16 mouse cellular contexts compared by ENCODE assay signal in the genomic region with DNA sequence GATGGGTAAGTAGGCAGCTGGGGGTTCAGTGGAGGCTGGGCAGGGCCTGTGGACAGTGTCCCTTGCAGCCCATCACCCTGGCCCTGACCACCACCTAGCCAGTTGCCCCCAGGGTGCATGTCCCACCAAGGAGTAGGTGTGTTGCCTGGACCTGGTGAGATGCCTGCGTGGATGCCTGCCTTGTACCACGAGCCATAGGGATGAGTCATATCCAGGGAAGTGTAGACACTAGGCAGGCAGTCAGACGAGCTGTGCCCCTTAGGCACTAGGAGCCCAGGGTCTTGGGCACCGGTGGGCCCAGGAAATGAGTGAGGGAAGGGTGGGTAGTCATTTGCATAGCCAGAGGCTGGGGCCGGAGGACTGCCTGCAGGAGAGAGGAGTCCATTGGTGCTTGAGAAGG. TPM values are rescaled to one million over a fixed set of nuclear protein-coding genes. Genes with fewer than 3 reads are reported as not detected.
DNase-seq lines count a peak whose midpoint lies in the region; ATAC-seq and TF ChIP-seq lines count a peak whose summit lies in the region.
"Had no signal": no experiment of that assay in that cellular context is flagged by ENCODE, and none has a peak within 500 bp of the region (broad histone marks: within the 10 kb centered on the region; RNA-seq: fewer than 3 reads in every experiment).

No protein-coding gene starts in this region.

- H3K9ac ChIP-seq in lung, embryonic 15.5 days = 0 out of 2 replicates have a peak overlapping the region, but pooled peaks have one; percentile 31
- no peak overlapping the region for H3K9ac ChIP-seq in lung, postnatal 0 days (replicated peaks; ENCODE audit: low read depth)
- 0 out of 2 replicates have a peak overlapping the region, but pooled peaks have one; percentile 2 for H3K9ac ChIP-seq in embryonic facial prominence, embryonic 12.5 days
- 0 out of 2 replicates have a peak overlapping the region, but pooled peaks have one; percentile 3 for H3K9ac ChIP-seq in neural tube, embryonic 12.5 days
- H3K9ac ChIP-seq: liver, postnatal 0 days; midbrain, embryonic 12.5 days had no signal

- DNase-seq in heart, embryonic 10.5 days (ENCODE audit: low spot score) = no peak
- DNase-seq in heart, adult 11 months = no peak
- DNase-seq in lung, postnatal 0 days (ENCODE audit: low spot score) = no peak
- DNase-seq in adrenal gland, postnatal 25 days = no peak
- no peak for DNase-seq in cerebellum, postnatal 25 days
- DNase-seq: cerebellum, postnatal 14 days; kidney, adult 8-10 months; liver, postnatal 0 days; thymus, adult 18-20 months had no signal

- WGBS in heart, embryonic 10.5 days = 7% methylated on average over 5 of the region's 5 CpGs
- 30% methylated on average over 5 of the region's 5 CpGs for WGBS in lung, embryonic 15.5 days
- WGBS in lung, postnatal 0 days = 27% methylated on average over 5 of the region's 5 CpGs
- WGBS in embryonic facial prominence, embryonic 12.5 days = 23% methylated on average over 5 of the region's 5 CpGs
- WGBS in neural tube, embryonic 12.5 days = 15% methylated on average over 5 of the region's 5 CpGs

- TF ChIP-seq EP300 in lung, postnatal 0 days (IDR thresholded peaks at IDR 0.05) = no peak

- no peaks in the 10 kb centered on the region for H3K9me3 ChIP-seq in heart, embryonic 10.5 days
- no peaks in the 10 kb centered on the region for H3K9me3 ChIP-seq in lung, embryonic 15.5 days
- H3K9me3 ChIP-seq in lung, postnatal 0 days (ENCODE audit: low read length) = no peaks in the 10 kb centered on the region
- no peaks in the 10 kb centered on the region for H3K9me3 ChIP-seq in embryonic facial prominence, embryonic 12.5 days
- H3K9me3 ChIP-seq in neural tube, embryonic 12.5 days = no peaks in the 10 kb centered on the region
- H3K9me3 ChIP-seq: midbrain, embryonic 12.5 days had no signal

- TF ChIP-seq CTCF in lung, postnatal 0 days (IDR thresholded peaks at IDR 0.05) = no peak

- H3K4me2 ChIP-seq in lung, embryonic 15.5 days = peak overlapping the region; percentile 50; the same call in 1 of the 2 replicates
- H3K4me2 ChIP-seq in lung, postnatal 0 days (replicated peaks; ENCODE audit: low read depth, low read length) = no peak overlapping the region
- peak overlapping the region; percentile 39; the same call in 1 of the 2 replicates for H3K4me2 ChIP-seq in embryonic facial prominence, embryonic 12.5 days (replicated peaks)
- H3K4me2 ChIP-seq in neural tube, embryonic 12.5 days (replicated peaks) = peak overlapping the region; percentile 49

- peak overlapping the region; percentile 46 for H3K4me3 ChIP-seq in heart, embryonic 10.5 days
- H3K4me3 ChIP-seq in lung, embryonic 15.5 days = no peak overlapping the region
- H3K4me3 ChIP-seq in lung, postnatal 0 days (ENCODE audit: low read depth, low read length) = no peak overlapping the region
- H3K4me3 ChIP-seq in embryonic facial prominence, embryonic 12.5 days = 0 out of 2 replicates have a peak overlapping the region, but pooled peaks have one; percentile 23
- H3K4me3 ChIP-seq in neural tube, embryonic 12.5 days = no peak overlapping the region
- H3K4me3 ChIP-seq: erythroblast, embryonic 14.5 days had no signal

- H3K4me1 ChIP-seq in heart, embryonic 10.5 days = peaks cover 54% of the 10 kb centered on the region
- peaks cover 49% of the 10 kb centered on the region for H3K4me1 ChIP-seq in lung, embryonic 15.5 days
- H3K4me1 ChIP-seq in lung, postnatal 0 days (ENCODE audit: insufficient read depth, low read depth, low read length) = peaks cover 11% of the 10 kb centered on the region
- peaks cover 39% of the 10 kb centered on the region for H3K4me1 ChIP-seq in embryonic facial prominence, embryonic 12.5 days
- H3K4me1 ChIP-seq in neural tube, embryonic 12.5 days = peaks cover 35% of the 10 kb centered on the region

- no peak for ATAC-seq in lung, embryonic 15.5 days (ENCODE audit: borderline replicate concordance, extremely low read depth, low FRiP score, low TSS enrichment)
- ATAC-seq in lung, postnatal 0 days = no peak
- ATAC-seq in embryonic facial prominence, embryonic 12.5 days (ENCODE audit: insufficient number of reproducible peaks, insufficient read depth, low FRiP score, low TSS enrichment) = no peak
- ATAC-seq in neural tube, embryonic 12.5 days (ENCODE audit: low FRiP score, low read depth) = no peak
- ATAC-seq: liver, postnatal 0 days had no signal

- no peaks in the 10 kb centered on the region for H3K36me3 ChIP-seq in heart, embryonic 10.5 days
- H3K36me3 ChIP-seq in lung, embryonic 15.5 days = no peaks in the 10 kb centered on the region
- no peaks in the 10 kb centered on the region for H3K36me3 ChIP-seq in lung, postnatal 0 days (ENCODE audit: insufficient read depth, low read length)
- no peaks in the 10 kb centered on the region for H3K36me3 ChIP-seq in embryonic facial prominence, embryonic 12.5 days
- no peaks in the 10 kb centered on the region for H3K36me3 ChIP-seq in neural tube, embryonic 12.5 days
- H3K36me3 ChIP-seq: midbrain, embryonic 12.5 days had no signal

- H3K27ac ChIP-seq in heart, embryonic 10.5 days = peak overlapping the region; percentile 38
- H3K27ac ChIP-seq in lung, embryonic 15.5 days = no peak overlapping the region
- H3K27ac ChIP-seq in lung, postnatal 0 days (ENCODE audit: low read length) = no peak overlapping the region
- H3K27ac ChIP-seq in embryonic facial prominence, embryonic 12.5 days = no peak overlapping the region
- no peak overlapping the region for H3K27ac ChIP-seq in neural tube, embryonic 12.5 days
- H3K27ac ChIP-seq: midbrain, embryonic 12.5 days had no signal

- H3K27me3 ChIP-seq in heart, embryonic 10.5 days (ENCODE audit: insufficient read depth, poor library complexity, severe bottlenecking) = peaks cover 56% of the 10 kb centered on the region
- H3K27me3 ChIP-seq in lung, embryonic 15.5 days = peaks cover 26% of the 10 kb centered on the region
- peaks cover 12% of the 10 kb centered on the region; the same call in 1 of the 2 replicates for H3K27me3 ChIP-seq in lung, postnatal 0 days (replicated peaks; ENCODE audit: insufficient read depth, low read length)
- H3K27me3 ChIP-seq in embryonic facial prominence, embryonic 12.5 days = peaks cover 17% of the 10 kb centered on the region
- H3K27me3 ChIP-seq in neural tube, embryonic 12.5 days (replicated peaks) = peaks cover 31% of the 10 kb centered on the region

RNA-seq across cellular contexts. Expression of a gene that starts 8.1 kb away (rescaled TPM):
- polyA plus RNA-seq in heart, embryonic 10.5 days (2016; fragmentation: Nextera tagmentation; extraction: Ambion mirVana) = 0.37 and 1.5 TPM in 2 replicates
- polyA plus RNA-seq in lung, embryonic 15.5 days (2015; fragmentation: Nextera tagmentation; extraction: Ambion mirVana) = 0.48 and 0.55 TPM in 2 replicates
- not detected in 2 replicates for polyA plus RNA-seq in lung, postnatal 0 days (2015; fragmentation: Nextera tagmentation; extraction: Ambion mirVana)
- 8.5 and 9.4 TPM in 2 replicates for polyA plus RNA-seq in embryonic facial prominence, embryonic 12.5 days (2016; fragmentation: Nextera tagmentation; extraction: Ambion mirVana)
- polyA plus RNA-seq in neural tube, embryonic 12.5 days (2016; fragmentation: Nextera tagmentation; extraction: Ambion mirVana) = 0.57 and 0.81 TPM in 2 replicates
- total RNA-seq in adrenal gland, postnatal 25 days (2021) = 0.15 TPM in 1 of 2 replicates, not detected in the other
- total RNA-seq: granulocyte monocyte progenitor cell, adult 5-6 weeks; hematopoietic stem cell, adult 5-6 weeks had no signal
- polyA plus RNA-seq: erythroblast, embryonic 14.5 days; liver, postnatal 0 days had no signal

RNA-seq across cellular contexts. Expression of a gene that starts 8.3 kb away (rescaled TPM):
- polyA plus RNA-seq in heart, embryonic 10.5 days (2016; fragmentation: Nextera tagmentation; extraction: Ambion mirVana) = 87.7 and 96.4 TPM in 2 replicates
- polyA plus RNA-seq in lung, embryonic 15.5 days (2015; fragmentation: Nextera tagmentation; extraction: Ambion mirVana) = 91.1 and 92.0 TPM in 2 replicates
- polyA plus RNA-seq in lung, postnatal 0 days (2015; fragmentation: Nextera tagmentation; extraction: Ambion mirVana) = 16.2 and 17.0 TPM in 2 replicates
- 78.4 and 89.3 TPM in 2 replicates for polyA plus RNA-seq in embryonic facial prominence, embryonic 12.5 days (2016; fragmentation: Nextera tagmentation; extraction: Ambion mirVana)
- 51.3 and 53.2 TPM in 2 replicates for polyA plus RNA-seq in neural tube, embryonic 12.5 days (2016; fragmentation: Nextera tagmentation; extraction: Ambion mirVana)
- 14.4 and 24.0 TPM in 2 replicates for total RNA-seq in adrenal gland, postnatal 25 days (2021)

RNA-seq across cellular contexts. Expression of a gene that starts 27.3 kb away (rescaled TPM):
- 80.5 and 94.3 TPM in 2 replicates for polyA plus RNA-seq in heart, embryonic 10.5 days (2016; fragmentation: Nextera tagmentation; extraction: Ambion mirVana)
- polyA plus RNA-seq in lung, embryonic 15.5 days (2015; fragmentation: Nextera tagmentation; extraction: Ambion mirVana) = 100 and 106 TPM in 2 replicates
- polyA plus RNA-seq in lung, postnatal 0 days (2015; fragmentation: Nextera tagmentation; extraction: Ambion mirVana) = 46.1 and 48.3 TPM in 2 replicates
- 113 and 114 TPM in 2 replicates for polyA plus RNA-seq in embryonic facial prominence, embryonic 12.5 days (2016; fragmentation: Nextera tagmentation; extraction: Ambion mirVana)
- 90.4 and 94.9 TPM in 2 replicates for polyA plus RNA-seq in neural tube, embryonic 12.5 days (2016; fragmentation: Nextera tagmentation; extraction: Ambion mirVana)
- total RNA-seq in adrenal gland, postnatal 25 days (2021) = 72.4 and 77.8 TPM in 2 replicates

RNA-seq across cellular contexts. Expression of a gene that starts 32.9 kb away (rescaled TPM):
- polyA plus RNA-seq in heart, embryonic 10.5 days (2016; fragmentation: Nextera tagmentation; extraction: Ambion mirVana) = 260 and 282 TPM in 2 replicates
- 368 and 401 TPM in 2 replicates for polyA plus RNA-seq in lung, embryonic 15.5 days (2015; fragmentation: Nextera tagmentation; extraction: Ambion mirVana)
- polyA plus RNA-seq in lung, postnatal 0 days (2015; fragmentation: Nextera tagmentation; extraction: Ambion mirVana) = 457 and 467 TPM in 2 replicates
- 433 and 448 TPM in 2 replicates for polyA plus RNA-seq in embryonic facial prominence, embryonic 12.5 days (2016; fragmentation: Nextera tagmentation; extraction: Ambion mirVana)
- polyA plus RNA-seq in neural tube, embryonic 12.5 days (2016; fragmentation: Nextera tagmentation; extraction: Ambion mirVana) = 373 and 404 TPM in 2 replicates
- 379 TPM in 2 replicates for total RNA-seq in adrenal gland, postnatal 25 days (2021)

RNA-seq across cellular contexts. Expression of a gene that starts 47.1 kb away (rescaled TPM):
- polyA plus RNA-seq in heart, embryonic 10.5 days (2016; fragmentation: Nextera tagmentation; extraction: Ambion mirVana) = 5.7 and 7.6 TPM in 2 replicates
- 10.6 TPM in 2 replicates for polyA plus RNA-seq in lung, embryonic 15.5 days (2015; fragmentation: Nextera tagmentation; extraction: Ambion mirVana)
- polyA plus RNA-seq in lung, postnatal 0 days (2015; fragmentation: Nextera tagmentation; extraction: Ambion mirVana) = 7.3 and 8.6 TPM in 2 replicates
- polyA plus RNA-seq in embryonic facial prominence, embryonic 12.5 days (2016; fragmentation: Nextera tagmentation; extraction: Ambion mirVana) = 12.0 TPM in 2 replicates
- 6.9 and 7.7 TPM in 2 replicates for polyA plus RNA-seq in neural tube, embryonic 12.5 days (2016; fragmentation: Nextera tagmentation; extraction: Ambion mirVana)
- total RNA-seq in adrenal gland, postnatal 25 days (2021) = 49.9 and 82.8 TPM in 2 replicates

Comparison
In these comparisons a context has a peak if more than half of its experiments do, and no peak if none do; other contexts are left out.
1. H3K4me3 ChIP-seq: peak in heart, embryonic 10.5 days (single experiment) and embryonic facial prominence, embryonic 12.5 days (single experiment); none in lung, embryonic 15.5 days (single experiment), lung, postnatal 0 days (single experiment) and neural tube, embryonic 12.5 days (single experiment).